Mouse (Mus musculus) layer of hippocampus, postnatal 10 days (tissue): Measurements from ENCODE around the gene Ptbp2. TPM values are rescaled to one million over a fixed set of nuclear protein-coding genes. Genes with fewer than 3 reads are reported as not detected.

Source experiments
- DNase-seq, 2 experiments: peaks; one replicate each; pipeline ENCODE4 v3.0.0; 2021; ENCODE audit warnings: low spot score in 2 of 2
- long read RNA-seq: library from polyadenylated mRNA; stranded (forward); transcript quantifications from one replicate; pipeline ENCODE4 v2.0.0, GENCODE M21; 2023
- total RNA-seq, 2 experiments: library from RNA; stranded (reverse); gene quantifications; 2 replicates each; pipeline ENCODE4 v1.2.3; 2021

Ptbp2 gene
- 100 to 1,000 TPM; 161 to 182 TPM for total RNA-seq
- long read RNA-seq, transcript Ptbp2-201 (14 exons, 3,364 nt) = minor isoform, 25 of 73 reads
- long read RNA-seq, transcript Ptbp2-213 (14 exons, 3,777 nt) = major isoform, 26 of 73 reads
- long read RNA-seq, partial matches to known transcripts = 7 of 73 reads
- long read RNA-seq, other reads (novel, unspliced or antisense) = 15 of 73 reads

DNA sequence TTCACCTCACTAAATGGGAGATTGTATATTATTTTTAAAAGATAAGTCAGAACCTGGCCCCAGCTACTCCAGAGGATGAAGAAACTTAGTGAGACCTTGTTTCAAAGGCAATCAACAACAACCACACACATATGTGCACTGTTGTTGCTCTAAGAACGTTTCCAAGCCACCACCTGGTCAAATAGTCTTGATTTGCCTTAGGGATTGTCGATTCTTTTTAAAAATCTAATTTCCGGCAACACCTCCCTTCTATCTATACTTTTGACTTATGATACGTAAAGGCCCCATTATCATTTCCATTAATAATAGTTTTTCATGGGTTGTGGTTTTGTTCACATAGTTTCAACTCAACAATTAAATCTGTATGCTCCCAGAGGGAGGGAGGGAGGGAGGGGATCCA is at the start of gene Ptbp2:
Ptbp2 (minus strand) TSS at position 101 of the 400 bp plus-strand sequence.
- DNase-seq = no peak

DNA sequence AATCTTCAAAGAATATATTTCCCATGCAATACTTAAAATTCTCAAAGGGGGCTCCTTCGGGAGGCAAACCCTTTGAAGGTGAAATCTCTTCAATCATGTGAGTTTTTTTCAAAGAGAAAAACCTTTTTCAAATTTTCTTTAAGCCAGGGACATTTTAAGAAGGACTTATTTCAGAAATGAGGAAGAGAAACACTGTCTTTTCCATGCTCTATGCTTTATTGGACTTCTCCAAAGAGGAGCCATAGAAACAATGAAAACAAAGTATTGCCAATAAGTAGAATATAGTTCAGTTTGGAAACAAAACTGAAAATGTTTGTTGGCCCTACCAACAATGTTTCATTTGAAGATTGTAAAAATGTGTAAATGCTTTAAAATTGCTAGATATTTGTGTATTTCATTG is 30.4 kb upstream of the Ptbp2 start:
- DNase-seq = no peak

DNA sequence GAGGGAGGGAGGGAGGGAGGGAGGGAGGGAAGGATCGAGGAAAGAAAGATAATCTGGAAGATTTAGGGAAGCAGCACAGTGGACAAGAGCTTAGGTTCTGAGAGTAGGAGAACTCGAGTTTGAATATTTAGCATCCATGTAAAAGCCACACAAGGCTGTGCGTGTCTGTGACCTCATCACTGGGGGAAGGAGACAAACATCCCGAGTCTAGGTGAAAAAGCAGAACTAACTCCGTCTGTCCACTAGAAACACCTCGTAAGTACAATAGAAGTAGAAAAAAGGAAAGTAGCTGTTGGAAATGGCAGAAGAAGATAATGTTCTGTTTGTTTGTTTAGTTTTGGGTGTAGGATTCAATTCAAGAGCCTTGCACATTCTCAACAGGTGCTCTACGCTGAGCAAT is 21.9 kb upstream of the Ptbp2 start:
- DNase-seq = no peak

DNA sequence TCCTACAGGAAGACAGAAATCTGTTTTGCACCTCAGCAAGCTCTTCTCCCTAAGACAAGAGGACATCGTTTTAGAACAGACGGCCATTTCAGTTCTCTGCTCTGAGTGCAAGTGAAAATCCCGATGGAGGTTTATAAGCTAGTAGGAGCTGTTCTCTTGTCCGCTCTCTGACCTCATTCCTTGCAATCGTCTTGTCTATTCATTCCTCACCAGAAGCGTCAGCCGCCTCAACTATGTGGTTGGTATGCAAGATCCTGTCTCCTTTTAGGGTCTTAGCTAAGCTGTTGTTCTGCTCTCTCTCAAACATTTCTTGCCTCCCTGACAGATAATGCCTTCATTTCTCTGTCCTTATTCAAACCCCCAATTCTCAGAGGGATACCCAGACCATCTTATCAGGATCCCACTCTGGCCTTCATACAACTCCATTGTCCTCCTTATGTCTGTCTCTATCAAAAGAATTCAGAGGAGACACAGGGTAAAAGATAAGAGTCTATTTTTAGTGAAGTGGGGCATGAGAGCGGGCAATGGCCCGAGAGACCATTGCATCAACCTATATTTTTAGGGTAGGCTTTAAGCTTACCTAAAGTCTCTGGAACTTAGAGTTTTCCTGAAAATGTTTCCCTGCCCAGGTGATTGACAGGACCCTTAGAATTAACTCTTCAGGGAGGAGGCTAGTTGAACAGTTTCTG is 10.6 kb upstream of the Ptbp2 start:
- DNase-seq = no peak

DNA sequence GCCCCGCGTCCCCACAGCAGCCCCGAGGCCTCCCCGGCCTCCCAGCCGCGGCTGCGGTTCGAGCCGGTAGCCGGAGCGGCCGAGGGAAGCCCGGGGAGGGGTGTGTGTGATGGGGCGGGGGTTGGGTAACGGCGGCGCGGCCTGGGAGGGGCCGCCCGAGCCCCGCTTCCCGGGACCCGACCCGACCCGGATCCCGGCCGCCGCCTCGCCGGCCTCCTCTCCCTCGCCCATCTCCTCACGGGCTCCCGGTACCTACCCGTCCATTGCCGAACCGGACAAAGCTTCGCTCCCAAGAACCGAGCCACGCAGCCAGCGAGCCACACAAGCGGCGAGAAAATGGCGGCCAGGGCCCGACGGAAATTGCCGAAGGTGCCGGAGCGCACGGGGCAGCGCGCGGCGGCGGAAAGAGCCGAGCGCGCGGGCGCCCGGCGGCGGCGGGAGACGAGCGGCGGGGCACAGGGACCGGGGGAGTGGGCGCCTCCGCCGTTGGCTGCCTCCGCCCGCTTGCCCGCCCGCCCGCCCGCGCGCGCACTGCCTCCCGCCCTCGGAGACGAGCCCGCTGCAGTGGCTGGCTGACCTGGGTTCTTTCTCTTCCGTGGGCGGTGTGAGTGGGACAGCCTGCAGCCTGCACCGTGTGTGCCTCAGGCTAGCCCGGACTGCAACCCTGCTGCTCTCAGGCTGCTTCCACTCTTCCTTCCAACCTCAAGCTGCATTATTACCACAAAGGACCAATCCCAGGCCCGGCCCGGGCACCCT is 1.1 kb downstream of the Ptbp2 start:
- DNase-seq = peak; percentile 90 to 93

DNA sequence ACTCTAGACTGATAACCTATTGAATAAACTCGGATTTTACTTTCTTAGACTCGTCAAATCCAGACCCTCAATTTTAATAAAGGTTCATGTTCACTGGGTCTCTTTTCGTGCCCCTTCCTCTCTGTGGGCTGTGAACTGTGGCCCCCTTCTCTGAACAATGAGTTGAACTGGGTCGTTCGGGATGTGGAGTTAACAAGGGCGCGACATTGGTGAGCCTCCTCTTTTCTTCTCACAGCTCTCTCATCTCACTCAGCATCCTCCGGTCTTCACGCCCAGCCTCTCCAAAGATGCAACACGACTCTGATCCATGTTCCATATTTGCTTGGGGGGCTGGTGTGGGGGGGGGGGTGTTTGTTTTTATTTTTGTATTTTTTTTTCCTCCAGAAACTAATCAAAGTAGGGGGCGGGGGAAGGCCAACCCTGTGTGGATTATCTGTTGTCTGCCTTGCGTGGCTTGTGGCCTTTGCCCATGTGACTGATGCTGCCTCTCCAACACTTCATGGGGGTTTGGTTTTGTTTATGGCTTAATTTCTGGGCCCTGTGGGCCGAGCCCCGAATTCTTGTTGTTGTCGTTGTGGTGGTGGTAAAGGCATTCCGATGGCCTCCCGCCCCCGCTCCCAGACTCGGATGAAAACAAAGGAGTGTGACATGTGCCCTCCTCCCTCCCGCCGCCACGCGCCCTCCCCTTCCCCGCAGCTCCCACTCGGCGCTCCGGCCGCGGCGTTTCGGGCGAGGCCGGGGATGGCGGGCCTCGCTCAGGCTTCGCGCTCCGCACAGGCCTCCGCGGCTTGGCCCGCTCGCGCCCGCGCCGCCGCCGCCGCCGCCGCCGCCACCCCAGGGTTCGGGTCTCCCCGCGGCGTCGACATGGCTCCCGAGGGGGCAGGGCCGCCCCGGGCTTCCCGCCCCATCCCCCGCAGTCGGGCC is 2.0 kb downstream of the Ptbp2 start:
- peak; percentile 64 to 71 for DNase-seq

DNA sequence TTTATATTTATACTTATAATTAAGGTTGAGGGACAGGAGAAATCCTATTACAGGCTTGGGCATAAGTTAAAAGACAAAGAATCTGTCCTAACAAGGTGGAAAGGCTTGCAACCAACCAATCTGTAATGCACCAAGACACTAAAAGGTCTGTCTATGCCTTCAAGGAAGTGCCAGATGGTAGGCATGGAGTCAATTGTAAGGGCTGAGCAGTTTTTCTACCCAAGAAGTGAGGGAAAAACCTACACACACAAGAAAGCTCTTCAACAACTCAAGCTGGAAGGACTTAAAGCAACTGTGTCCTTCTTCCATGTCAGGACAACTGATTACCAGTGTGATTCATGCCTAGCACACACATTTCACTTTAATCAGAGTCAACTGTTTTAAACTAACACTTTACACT is 3.4 kb downstream of the Ptbp2 start:
- no peak for DNase-seq

DNA sequence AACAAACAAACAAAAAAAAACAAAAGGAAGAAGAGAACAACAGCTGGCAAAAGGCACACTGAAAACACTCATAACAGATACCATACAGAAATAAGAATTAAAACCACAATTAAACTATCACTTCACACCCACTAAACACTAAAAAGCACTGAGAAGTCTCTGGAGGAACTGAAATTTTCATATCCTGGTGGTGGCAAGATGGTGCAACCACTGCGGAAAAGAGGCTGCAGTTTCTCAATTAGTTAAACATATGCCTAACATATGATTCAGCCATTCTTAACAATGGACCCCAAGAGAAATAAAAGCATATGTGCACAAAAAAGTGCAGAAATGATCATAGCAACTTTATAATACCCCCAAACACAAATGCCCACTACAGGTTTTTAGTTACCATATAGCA is 5.0 kb downstream of the Ptbp2 start:
- DNase-seq = no peak

DNA sequence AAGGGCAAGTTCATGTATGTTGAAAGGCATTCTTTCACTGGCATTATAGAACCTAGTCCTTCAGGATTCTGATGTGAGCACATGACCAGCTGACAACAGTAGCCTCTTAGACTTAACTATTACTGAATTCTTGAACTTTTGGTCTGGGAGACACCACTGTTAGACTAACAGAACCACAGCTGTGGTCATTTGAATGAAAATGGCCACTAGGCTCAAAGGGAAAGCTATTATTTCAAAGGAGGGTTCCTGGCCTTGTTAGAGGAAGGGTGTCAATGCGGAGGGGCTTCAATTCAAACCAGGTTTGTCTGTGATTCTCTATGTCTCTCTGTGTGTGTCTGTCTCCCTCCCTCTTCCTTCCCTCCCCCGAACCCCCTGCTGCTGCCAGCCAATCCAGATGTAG is 5.8 kb downstream of the Ptbp2 start:
- no peak for DNase-seq

DNA sequence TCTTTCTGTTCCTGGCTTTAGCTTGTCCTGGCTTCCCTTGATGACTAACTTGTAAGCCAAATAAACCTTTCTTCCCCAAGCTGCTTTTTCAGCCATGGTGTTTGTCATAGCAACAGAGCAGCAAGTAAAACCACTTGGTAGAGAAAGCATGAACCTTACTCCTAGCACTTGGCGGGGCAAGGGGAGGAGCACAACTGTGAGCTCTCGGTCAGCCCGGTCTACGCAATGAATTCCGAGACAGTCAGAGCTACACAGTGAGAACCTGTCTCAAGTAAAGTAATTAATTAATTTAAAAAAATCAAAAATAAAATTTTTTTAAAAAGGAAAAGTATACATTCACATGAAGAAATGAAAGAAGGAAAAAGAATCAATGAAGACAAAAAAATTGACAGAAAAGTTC is 8.1 kb downstream of the Ptbp2 start:
- DNase-seq = no peak

DNA sequence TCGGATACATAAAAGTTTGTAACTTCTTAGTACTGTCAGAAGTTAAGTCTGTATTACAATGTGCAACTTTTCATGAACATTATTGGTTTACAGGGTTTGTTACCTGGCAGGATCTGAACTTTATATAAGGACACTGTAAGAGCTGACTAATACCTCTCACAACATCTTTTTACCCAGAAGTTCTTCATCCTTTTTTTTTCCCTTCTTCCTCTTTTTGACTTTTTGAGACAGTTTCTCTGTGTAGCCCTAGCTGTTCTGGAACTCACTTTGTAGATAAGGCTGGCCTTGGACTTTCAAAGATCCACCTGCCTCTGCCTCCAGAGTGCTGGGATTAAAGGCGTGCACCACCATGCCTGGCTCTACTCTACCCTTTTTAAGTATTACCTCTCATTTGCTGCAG is 11.5 kb downstream of the Ptbp2 start:
- no peak for DNase-seq

DNA sequence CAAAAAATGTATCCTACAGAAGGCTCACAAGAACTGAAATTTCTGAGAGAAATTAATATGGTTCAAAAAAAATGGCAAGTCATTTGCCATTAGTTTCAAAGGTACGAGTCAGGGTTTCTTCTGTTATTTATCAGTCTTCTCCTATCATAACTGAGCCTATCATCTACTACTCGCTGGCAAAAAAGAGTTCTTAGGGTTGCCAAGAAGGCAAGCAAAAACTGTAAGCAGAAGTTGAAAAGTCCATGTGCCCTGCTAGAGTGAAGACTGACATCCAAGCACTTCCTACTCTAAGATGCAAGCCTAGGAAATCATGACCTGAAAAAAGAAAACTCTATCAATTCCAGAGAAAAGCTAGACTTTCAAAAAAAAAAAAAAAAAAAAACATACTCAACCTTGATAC is 20.5 kb downstream of the Ptbp2 start:
- DNase-seq = no peak

DNA sequence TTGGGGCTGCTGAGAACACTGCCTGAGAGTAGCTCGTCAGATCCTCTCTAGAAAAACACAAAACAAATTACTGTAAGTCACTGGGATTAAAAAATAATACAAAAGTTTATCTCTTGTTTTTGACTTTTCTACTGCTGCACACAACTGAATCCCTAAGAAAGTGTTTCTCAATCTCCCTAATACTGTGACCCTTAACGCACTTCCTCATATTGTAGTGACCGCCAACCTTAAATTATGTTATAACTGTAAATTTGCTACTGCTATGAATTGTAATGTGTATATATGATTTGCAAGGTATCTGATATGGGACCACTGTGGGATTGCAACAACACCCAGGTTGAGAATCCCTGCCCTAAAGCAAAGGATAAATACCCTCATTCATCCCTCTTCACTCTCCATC is 22.5 kb downstream of the Ptbp2 start:
- no peak for DNase-seq

DNA sequence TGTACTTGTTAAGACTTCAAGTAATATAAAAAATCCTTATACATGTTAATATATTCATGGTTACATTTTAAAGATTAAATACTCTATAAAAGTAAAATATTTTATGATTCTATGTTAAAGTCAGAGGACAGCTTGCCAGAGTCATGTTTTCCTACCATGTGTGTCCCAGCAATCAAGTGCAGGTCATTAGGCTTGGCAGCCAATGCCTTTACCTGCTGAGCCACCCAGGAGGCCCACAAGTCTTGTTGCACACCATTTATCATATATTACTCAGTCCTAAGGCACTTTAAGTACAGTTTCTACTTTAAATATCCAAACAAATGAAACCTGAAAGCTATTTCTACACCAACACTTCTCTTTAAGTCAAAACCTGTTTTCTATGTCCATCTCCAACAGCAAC is 30.5 kb downstream of the Ptbp2 start:
- no peak for DNase-seq

DNA sequence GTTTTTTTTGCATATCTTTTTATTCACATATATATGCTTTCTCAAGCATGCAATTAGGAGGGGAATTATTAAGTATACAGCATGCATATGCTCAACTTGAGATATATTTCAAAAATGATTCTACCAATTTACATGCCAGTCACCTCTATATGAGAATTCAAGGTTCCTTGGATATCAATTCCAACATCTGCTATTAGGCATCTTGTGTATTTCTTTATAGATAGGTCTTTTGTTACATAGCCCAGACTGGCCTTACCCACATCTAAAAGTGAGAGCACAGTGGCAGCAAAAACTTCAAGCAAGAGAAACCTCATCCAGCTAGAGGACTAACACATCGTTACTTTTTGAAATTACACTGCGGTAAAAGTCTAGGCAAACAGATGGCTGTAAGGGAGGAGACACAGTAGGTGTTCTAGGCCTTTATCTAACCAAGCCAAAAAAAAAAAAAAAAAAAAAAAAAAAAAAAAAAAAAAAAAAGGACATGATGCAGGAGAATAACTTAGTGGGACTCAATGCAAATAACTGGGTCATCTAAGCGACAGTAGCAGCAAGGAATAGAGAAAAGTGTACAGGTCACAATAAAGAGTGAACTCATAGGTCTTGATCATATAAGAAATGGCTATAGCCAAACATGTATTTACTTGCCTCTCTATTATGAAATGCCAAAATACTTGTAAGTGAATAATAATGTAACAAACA is 34.6 kb downstream of the Ptbp2 start:
- no peak for DNase-seq

DNA sequence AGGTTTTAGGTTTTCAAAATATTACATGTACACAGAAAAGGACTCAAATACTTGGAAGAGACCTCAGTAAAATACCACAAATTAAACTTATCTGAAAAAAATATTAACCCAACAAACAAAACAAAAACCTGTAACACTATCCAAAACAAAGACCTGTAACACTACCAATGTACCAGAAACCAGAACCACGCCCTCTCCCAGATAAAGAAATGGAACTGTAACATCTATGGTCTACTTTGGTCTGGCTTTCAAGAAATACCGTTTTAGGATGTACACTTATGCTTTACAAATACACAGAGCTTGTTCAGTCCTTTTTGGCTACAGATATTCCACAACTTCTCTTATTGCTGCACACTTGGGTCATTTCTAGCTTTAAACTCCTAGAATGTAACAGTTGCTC is 35.1 kb downstream of the Ptbp2 start:
- no peak for DNase-seq

DNA sequence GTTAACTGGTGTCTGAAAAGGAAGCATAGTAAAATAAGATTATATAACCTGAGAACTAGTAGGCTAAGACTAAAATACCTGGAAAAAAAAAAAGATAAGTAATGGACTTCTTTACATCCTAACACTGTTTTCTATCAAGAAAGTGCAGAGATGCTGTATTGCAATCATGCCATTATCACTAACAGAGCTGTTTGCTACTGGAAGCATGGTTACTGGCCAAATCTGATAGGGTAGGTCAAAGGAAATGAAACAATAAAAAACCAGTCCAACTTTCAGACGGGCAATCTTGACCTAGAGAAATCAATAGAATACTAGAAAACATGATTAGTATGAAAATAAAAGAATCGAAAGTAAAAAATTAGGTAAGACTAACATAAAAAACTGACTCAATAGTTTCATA is 37.6 kb downstream of the Ptbp2 start:
- no peak for DNase-seq

DNA sequence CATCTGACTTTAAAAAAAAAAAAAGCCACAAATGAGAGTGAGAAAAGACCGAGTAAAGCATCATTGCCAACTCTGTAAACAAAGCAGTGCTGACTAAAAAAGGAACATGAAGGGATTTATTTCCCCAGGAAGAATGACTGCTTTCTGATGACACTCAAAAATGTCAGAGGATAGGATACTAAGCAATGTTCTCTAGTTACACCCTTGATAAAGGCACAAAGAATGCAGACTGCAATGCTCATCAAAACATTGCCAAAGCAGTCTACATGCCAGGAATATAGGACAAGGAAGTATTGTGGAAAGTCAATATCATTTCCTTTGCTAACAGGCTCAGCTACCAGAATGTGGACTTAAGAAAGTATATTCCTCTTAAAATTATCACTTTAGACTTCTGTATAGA is 38.5 kb downstream of the Ptbp2 start:
- DNase-seq = no peak

DNA sequence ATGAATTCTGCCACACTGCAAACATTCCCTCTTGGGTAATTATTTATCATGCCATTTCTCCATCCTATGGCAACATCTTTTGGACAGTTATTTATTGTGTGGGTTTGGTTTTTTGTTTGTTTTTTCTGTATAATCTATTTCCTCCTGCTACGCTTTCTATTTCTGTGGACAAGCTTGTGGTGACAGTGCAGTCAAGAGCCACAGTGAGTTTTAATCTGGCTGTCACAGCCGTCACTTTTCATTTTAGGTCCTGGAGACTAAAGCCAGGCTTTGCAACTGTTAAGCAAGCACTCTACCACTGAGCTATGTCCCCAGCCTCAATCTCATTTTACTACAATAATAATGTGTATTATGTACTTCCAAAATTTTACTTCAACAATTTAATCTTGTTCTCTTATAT is 54.4 kb downstream of the Ptbp2 start:
- DNase-seq = no peak

DNA sequence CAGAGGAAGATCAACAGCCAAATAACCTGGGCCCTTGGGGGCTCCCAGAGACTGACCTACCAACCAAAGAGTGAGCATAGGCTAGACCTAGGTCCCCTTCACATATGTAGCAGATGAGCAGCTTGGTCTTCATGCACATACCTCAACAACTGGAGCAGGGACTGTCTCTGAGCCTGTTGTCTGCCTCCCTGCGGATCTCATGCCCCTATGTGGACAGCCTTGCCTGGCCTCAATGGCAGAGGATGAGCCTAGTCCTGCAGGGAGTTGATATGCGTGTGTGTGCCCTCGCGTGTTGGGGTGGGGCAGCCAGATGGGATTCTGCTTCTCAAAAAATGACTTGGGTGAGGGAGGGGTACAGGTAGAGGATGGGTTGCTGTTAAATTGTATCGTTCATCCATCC is 72.2 kb downstream of the Ptbp2 start:
- DNase-seq = no peak

DNA sequence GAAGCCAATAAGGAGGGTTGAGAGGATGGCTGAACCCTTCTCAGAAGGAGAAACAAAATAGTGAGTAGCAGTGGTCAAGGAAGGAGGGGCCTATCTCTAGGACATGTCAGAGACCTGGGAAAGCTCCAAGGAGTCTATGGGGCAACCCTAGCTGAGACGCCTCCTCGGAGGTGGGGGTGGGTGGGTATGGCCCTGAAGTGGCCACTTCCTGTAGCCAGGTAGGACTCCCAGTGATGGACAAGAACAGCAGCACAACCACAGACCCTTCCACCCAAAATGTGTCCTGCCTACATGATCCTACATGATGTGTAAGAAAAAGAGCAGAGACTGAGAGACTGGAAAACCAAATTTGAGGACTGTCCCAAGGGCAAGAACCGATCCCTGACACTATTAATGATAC is 72.8 kb downstream of the Ptbp2 start:
- no peak for DNase-seq
